Mouse (Mus musculus): ENCODE data around the gene Elf5. TPM values are rescaled to one million over a fixed set of nuclear protein-coding genes. Genes with fewer than 3 reads are reported as not detected.
A peak's percentile ranks its signal among the peaks of the same experiment; 100 is the strongest.

The Elf5 gene
- polyA plus RNA-seq, 1 experiment from 2014 or later: not detected

GRCm38 (mm10) chr2:103476657-103477056, 65.2 kb downstream of the Elf5 start:
- 89% methylated on average over 11 of the region's 11 CpGs for WGBS
- Histone ChIP-seq H3K4me2 (ENCODE audit: low read length) (no peak overlapping the region), H3K9me3 (replicated peaks; ENCODE audit: control insufficient read depth, low read length, poor library complexity, severe bottlenecking) (no peaks in the 10 kb centered on the region), H3K9ac (ENCODE audit: low read depth, low read length) (no peak overlapping the region), H3K4me1 (ENCODE audit: control insufficient read depth, insufficient read depth, low read length) (no peaks in the 10 kb centered on the region), H3K4me3 (ENCODE audit: low read depth, low read length) (no peak overlapping the region), H3K27ac (ENCODE audit: low read length) (no peak overlapping the region), H3K27me3 (ENCODE audit: control insufficient read depth, insufficient read depth, low read depth, low read length) (no peaks in the 10 kb centered on the region), H3K36me3 (ENCODE audit: control insufficient read depth, insufficient read depth, low read length) (peaks cover 3% of the 10 kb centered on the region)
- no peak for ATAC-seq

- no peak for ATAC-seq
- Histone ChIP-seq H3K9ac (ENCODE audit: low read depth, low read length) (no peak overlapping the region), H3K9me3 (replicated peaks; ENCODE audit: control insufficient read depth, low read length, poor library complexity, severe bottlenecking) (no peaks in the 10 kb centered on the region), H3K27me3 (ENCODE audit: control insufficient read depth, insufficient read depth, low read depth, low read length) (no peaks in the 10 kb centered on the region), H3K27ac (ENCODE audit: low read length) (no peak overlapping the region), H3K4me2 (ENCODE audit: low read length) (no peak overlapping the region), H3K36me3 (ENCODE audit: control insufficient read depth, insufficient read depth, low read length) (peaks cover 3% of the 10 kb centered on the region), H3K4me1 (ENCODE audit: control insufficient read depth, insufficient read depth, low read length) (peaks cover 4% of the 10 kb centered on the region; the same call in 1 of the 2 replicates), H3K4me3 (ENCODE audit: low read depth, low read length) (no peak overlapping the region)
- 92% methylated on average over 4 of the region's 4 CpGs for WGBS
These were observed 66.0 kb downstream of the Elf5 start for GRCm38 (mm10) chr2:103477456-103477855.

- H3K36me3 ChIP-seq (ENCODE audit: control insufficient read depth, insufficient read depth, low read length): no peaks in the 10 kb centered on the region
- no peak overlapping the region for H3K4me2 ChIP-seq (ENCODE audit: low read length)
- ATAC-seq: no peak
- H3K27ac ChIP-seq (ENCODE audit: low read length): no peak overlapping the region
- H3K4me1 ChIP-seq (ENCODE audit: control insufficient read depth, insufficient read depth, low read length): peaks cover 9% of the 10 kb centered on the region
- no peak overlapping the region for H3K4me3 ChIP-seq (ENCODE audit: low read depth, low read length)
- H3K9ac ChIP-seq (ENCODE audit: low read depth, low read length): no peak overlapping the region
- 97% methylated on average over 3 of the region's 3 CpGs for WGBS
- H3K27me3 ChIP-seq (ENCODE audit: control insufficient read depth, insufficient read depth, low read depth, low read length): no peaks in the 10 kb centered on the region
- H3K9me3 ChIP-seq (replicated peaks; ENCODE audit: control insufficient read depth, low read length, poor library complexity, severe bottlenecking): no peaks in the 10 kb centered on the region
These were observed 66.8 kb downstream of the Elf5 start for GRCm38 (mm10) chr2:103478326-103478725.

- H3K36me3 ChIP-seq (ENCODE audit: control insufficient read depth, insufficient read depth, low read length): no peaks in the 10 kb centered on the region
- H3K4me3 ChIP-seq (ENCODE audit: low read depth, low read length): no peak overlapping the region
- peaks cover 20% of the 10 kb centered on the region for H3K4me1 ChIP-seq (ENCODE audit: control insufficient read depth, insufficient read depth, low read length)
- no peak overlapping the region for H3K27ac ChIP-seq (ENCODE audit: low read length)
- no peak overlapping the region for H3K9ac ChIP-seq (ENCODE audit: low read depth, low read length)
- no peak overlapping the region for H3K4me2 ChIP-seq (ENCODE audit: low read length)
- ATAC-seq: no peak
- no peaks in the 10 kb centered on the region for H3K9me3 ChIP-seq (replicated peaks; ENCODE audit: control insufficient read depth, low read length, poor library complexity, severe bottlenecking)
- H3K27me3 ChIP-seq (ENCODE audit: control insufficient read depth, insufficient read depth, low read depth, low read length): no peaks in the 10 kb centered on the region
- WGBS: 91% methylated on average over 8 of the region's 8 CpGs
These were observed 68.8 kb downstream of the Elf5 start for GRCm38 (mm10) chr2:103480240-103480639.

- ATAC-seq: no peak
- H3K27me3 ChIP-seq (ENCODE audit: control insufficient read depth, insufficient read depth, low read depth, low read length): no peaks in the 10 kb centered on the region
- H3K36me3 ChIP-seq (ENCODE audit: control insufficient read depth, insufficient read depth, low read length): no peaks in the 10 kb centered on the region
- no peak overlapping the region for H3K4me2 ChIP-seq (ENCODE audit: low read length)
- no peak overlapping the region for H3K9ac ChIP-seq (ENCODE audit: low read depth, low read length)
- peaks cover 23% of the 10 kb centered on the region for H3K4me1 ChIP-seq (ENCODE audit: control insufficient read depth, insufficient read depth, low read length)
- H3K9me3 ChIP-seq (replicated peaks; ENCODE audit: control insufficient read depth, low read length, poor library complexity, severe bottlenecking): no peaks in the 10 kb centered on the region
- WGBS: 95% methylated on average over 4 of the region's 4 CpGs
- H3K4me3 ChIP-seq (ENCODE audit: low read depth, low read length): no peak overlapping the region
- no peak overlapping the region for H3K27ac ChIP-seq (ENCODE audit: low read length)
These were observed 69.4 kb downstream of the Elf5 start for GRCm38 (mm10) chr2:103480871-103481270.

- H3K4me3 ChIP-seq (ENCODE audit: low read depth, low read length): no peak overlapping the region
- H3K27me3 ChIP-seq (ENCODE audit: control insufficient read depth, insufficient read depth, low read depth, low read length): no peaks in the 10 kb centered on the region
- peaks cover 23% of the 10 kb centered on the region for H3K4me1 ChIP-seq (ENCODE audit: control insufficient read depth, insufficient read depth, low read length)
- no peak for ATAC-seq
- no peaks in the 10 kb centered on the region for H3K36me3 ChIP-seq (ENCODE audit: control insufficient read depth, insufficient read depth, low read length)
- WGBS: 89% methylated on average over 11 of the region's 11 CpGs
- no peaks in the 10 kb centered on the region for H3K9me3 ChIP-seq (replicated peaks; ENCODE audit: control insufficient read depth, low read length, poor library complexity, severe bottlenecking)
- no peak overlapping the region for H3K9ac ChIP-seq (ENCODE audit: low read depth, low read length)
- no peak overlapping the region for H3K27ac ChIP-seq (ENCODE audit: low read length)
- H3K4me2 ChIP-seq (ENCODE audit: low read length): no peak overlapping the region
These were observed 70.1 kb downstream of the Elf5 start for GRCm38 (mm10) chr2:103481314-103482231.

- 82% methylated on average over 7 of the region's 7 CpGs for WGBS
- Histone ChIP-seq H3K27me3 (ENCODE audit: control insufficient read depth, insufficient read depth, low read depth, low read length) (no peaks in the 10 kb centered on the region), H3K4me1 (ENCODE audit: control insufficient read depth, insufficient read depth, low read length) (peaks cover 23% of the 10 kb centered on the region), H3K36me3 (ENCODE audit: control insufficient read depth, insufficient read depth, low read length) (no peaks in the 10 kb centered on the region), H3K9me3 (replicated peaks; ENCODE audit: control insufficient read depth, low read length, poor library complexity, severe bottlenecking) (no peaks in the 10 kb centered on the region), H3K4me2 (ENCODE audit: low read length) (peak overlapping the region; percentile 86), H3K27ac (ENCODE audit: low read length) (no peak overlapping the region), H3K9ac (ENCODE audit: low read depth, low read length) (peak overlapping the region; percentile 81; the same call in 1 of the 2 replicates), H3K4me3 (ENCODE audit: low read depth, low read length) (peak overlapping the region; percentile 45; the same call in 1 of the 2 replicates)
- ATAC-seq: no peak
These were observed 71.9 kb downstream of the Elf5 start for GRCm38 (mm10) chr2:103483289-103483985.

GRCm38 (mm10) chr2:103483986-103484520, 72.6 kb downstream of the Elf5 start:
- peak overlapping the region; percentile 81 for H3K9ac ChIP-seq (ENCODE audit: low read depth, low read length)
- peak overlapping the region; percentile 80 for H3K27ac ChIP-seq (ENCODE audit: low read length)
- no peaks in the 10 kb centered on the region for H3K9me3 ChIP-seq (replicated peaks; ENCODE audit: control insufficient read depth, low read length, poor library complexity, severe bottlenecking)
- H3K4me3 ChIP-seq (ENCODE audit: low read depth, low read length): peak overlapping the region; percentile 45
- H3K4me2 ChIP-seq (ENCODE audit: low read length): peak overlapping the region; percentile 86
- WGBS: 26% methylated on average over 5 of the region's 5 CpGs
- peaks cover 23% of the 10 kb centered on the region for H3K4me1 ChIP-seq (ENCODE audit: control insufficient read depth, insufficient read depth, low read length)
- no peak; the same call in 1 of the 2 replicates for ATAC-seq
- H3K36me3 ChIP-seq (ENCODE audit: control insufficient read depth, insufficient read depth, low read length): no peaks in the 10 kb centered on the region
- no peaks in the 10 kb centered on the region for H3K27me3 ChIP-seq (ENCODE audit: control insufficient read depth, insufficient read depth, low read depth, low read length)
